7 mouse cellular contexts compared by ENCODE assay signal in genomic region chr3:138626230-138626629, GRCm38 (mm10).
"Had no signal": no experiment of that assay in that cellular context is flagged by ENCODE, and none has a peak within 500 bp of the region (broad histone marks: within the 10 kb centered on the region; RNA-seq: fewer than 3 reads in every experiment).

No protein-coding gene starts in this region.

- DNase-seq: kidney, adult 8-10 months; kidney, postnatal 25 days; layer of hippocampus, adult 9-11 months; lung, adult 2 months; lung, postnatal 36 days; midbrain, embryonic 14.5 days; thymus, postnatal 4 days had no signal
